Mouse (Mus musculus): ENCODE data around the gene U2af2. TPM values are rescaled to one million over a fixed set of nuclear protein-coding genes. Genes with fewer than 3 reads are reported as not detected.
A peak's percentile ranks its signal among the peaks of the same experiment; 100 is the strongest.
"Not testable (repeated sequence)": the region's sequence is repeated elsewhere in the genome, so short reads cannot be mapped to it uniquely, and the experiment has no call there.

U2af2 gene
- 10 to 100 TPM; 43.1 to 45.2 TPM for total RNA-seq (2021)
- long read RNA-seq, experiment 1, transcript U2af2-209 (12 exons, 2,088 nt): minor isoform, 6 of 29 reads
- long read RNA-seq, experiment 1, transcript U2af2-201 (12 exons, 2,183 nt): major isoform, 11 of 29 reads
- long read RNA-seq, experiment 1, partial matches to known transcripts: 2 of 29 reads
- long read RNA-seq, experiment 1, other reads (novel, unspliced or antisense): 10 of 29 reads
- long read RNA-seq, experiment 2, transcript U2af2-201 (12 exons, 2,183 nt): major isoform, 19 of 36 reads
- long read RNA-seq, experiment 2, partial matches to known transcripts: 11 of 36 reads
- long read RNA-seq, experiment 2, other reads (novel, unspliced or antisense): 2 of 36 reads

DNA sequence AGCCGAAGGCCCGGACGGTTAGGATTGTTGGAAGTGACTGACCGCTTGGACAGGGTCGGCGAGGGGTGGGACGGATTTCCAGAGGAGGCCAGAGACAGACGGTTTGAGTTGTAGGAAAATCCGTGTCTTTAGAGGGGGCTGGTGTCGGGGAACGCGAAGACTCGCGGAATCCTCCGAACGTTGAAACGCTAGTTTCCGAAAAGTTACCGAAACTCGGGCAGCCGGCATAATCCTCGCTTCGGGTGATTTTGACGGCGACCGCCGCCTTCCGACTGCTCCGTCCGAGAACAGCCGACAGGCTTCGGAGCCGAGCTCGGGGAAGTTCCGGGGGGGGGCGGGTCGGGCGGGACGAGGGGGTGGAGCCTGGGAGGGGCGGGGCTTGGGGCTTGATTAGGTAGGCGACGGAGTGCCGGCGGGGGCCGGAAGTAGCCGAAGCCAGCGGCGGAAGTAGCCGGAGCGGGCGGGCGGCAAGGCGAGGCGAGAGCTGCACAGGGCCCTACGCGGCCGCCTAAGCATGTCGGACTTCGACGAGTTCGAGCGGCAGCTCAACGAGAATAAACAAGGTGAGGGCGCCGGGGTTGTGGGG lies at the start of gene U2af2:
Gene U2af2 (plus strand): TSS at position 370 of the 586 bp plus-strand sequence.
- peak; percentile 94 for DNase-seq

DNA sequence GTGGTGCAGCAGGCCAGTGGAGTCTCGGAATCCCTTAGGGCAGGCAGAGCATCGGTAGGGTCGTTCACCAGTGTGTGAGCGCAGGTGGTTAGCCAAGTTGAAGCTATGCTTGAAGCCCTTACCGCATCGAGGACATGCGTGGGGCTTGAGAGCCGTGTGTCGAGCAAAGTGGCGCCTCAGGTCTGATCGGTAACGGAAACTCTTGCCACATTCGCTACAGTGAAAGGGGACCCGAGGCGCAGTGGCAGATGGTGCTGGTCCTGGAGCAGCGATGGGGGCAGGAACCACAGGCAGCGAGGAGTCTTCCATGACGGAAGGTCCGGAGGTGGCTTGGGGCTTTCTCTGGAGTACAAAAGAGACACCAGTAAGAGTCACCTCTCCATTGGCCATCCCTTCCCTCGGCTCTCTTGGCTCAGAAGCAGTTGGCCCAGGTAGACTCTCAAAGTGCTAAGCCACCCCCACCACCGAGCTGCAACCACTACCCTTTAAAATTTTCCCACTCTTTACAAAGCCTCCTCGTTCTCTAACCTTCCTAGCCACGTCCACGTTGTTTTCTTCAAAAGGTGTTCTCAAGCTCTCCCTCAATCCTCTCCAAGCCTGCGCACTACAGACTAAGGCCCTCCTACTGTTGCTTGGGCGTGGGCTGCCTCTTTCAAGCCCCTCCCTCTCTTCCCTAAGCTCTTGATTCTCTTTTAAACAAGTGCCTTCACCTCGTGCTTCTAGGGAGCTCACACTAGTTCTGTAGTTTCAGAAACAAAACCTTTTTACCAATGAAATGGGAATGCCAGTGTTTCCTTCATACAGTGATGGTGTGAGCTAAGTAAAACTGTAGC lies 49.0 kb upstream of the U2af2 start:
- no peak for DNase-seq

DNA sequence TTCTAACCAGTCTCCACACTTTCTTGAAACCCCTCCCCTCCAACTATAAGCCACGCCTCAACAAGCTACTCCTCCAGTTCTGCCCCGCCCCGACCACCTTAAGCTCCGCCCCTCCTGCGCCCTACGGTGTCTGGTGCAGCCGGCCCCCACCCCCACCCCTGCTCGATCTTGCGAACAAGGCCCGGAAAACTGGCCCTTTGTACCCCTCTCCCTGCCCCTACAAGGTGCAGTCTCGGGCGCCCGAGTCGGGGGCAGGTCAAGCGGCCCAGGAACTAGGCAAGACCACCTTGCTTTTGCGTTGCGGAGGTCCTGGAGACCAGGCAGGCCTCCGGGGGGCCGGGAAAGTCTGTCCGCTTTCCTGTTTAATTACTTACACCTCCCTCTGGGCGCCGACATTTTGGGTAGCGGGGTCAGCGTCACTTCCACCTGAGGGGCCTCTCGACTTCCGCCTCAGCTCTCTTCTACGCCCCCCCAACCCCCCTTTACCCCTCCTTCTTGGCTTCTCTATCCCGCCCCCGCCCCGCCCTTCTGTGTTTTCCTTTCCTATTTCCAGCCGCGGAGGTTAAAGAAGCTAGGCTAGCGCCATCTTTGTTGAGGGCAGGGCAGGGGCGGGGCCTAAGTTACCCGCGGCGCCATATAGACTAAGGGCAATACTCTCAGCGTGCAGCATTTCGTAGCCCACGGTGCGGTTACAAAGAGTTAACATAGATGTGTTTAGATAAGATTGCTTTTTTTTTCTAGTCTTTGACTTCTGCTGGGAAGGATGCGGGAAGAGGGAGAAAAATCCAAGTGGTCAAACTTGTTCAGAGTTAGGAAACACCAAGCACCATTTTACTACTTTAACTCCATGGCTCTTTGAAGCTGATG lies 47.5 kb upstream of the U2af2 start, which contains the start of the genes Zfp524 and Fiz1:
Gene Zfp524 (plus strand): TSS at position 165 of the 867 bp plus-strand sequence.
Gene Fiz1 (minus strand): TSS at position 447 of the 867 bp plus-strand sequence.
- peak; percentile 96 for DNase-seq

DNA sequence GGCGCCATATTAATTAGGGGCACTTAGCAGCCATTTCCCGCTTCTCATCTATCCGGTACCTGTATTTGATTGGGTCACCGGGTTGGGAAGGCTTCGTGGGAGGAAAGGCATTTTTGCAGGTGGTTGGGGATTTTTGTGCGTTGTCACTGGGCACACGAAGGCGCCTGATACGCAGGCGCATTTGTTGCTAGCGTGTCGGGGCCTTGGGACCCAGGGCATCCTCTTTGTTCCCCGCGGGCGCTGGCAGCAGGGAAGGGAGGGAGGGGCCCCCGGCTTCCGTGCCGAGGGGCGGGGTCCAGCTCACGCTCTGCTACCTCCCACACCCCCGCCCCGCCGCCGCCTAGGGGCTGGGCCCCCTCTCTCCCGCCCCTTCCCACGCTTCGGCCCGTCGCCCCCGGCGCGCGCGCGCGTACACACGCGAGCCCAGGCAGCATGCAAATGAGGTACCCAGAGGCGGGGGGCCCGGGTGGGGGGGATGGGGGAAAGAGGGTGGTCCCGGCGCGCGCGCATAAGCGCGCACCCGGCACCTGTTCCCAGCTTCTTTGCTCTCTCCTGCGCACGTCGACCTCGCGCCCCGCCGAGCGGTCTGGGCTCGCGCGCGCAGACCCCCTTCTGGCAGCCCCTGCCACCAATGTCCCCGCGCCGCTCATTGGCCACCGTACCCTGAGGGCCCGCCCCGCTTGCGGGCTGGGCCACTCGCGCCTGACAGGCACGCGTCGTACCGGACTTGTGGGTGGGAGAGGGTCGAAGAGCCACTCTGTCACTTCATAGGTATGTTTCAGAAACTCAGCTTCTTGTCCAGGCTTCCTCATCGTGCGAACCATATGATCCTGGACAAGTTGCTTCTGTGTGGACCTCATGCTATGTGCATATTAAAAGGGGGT lies 46.6 kb upstream of the U2af2 start, which contains the start of gene Gm44973:
Gene Gm44973 (plus strand): TSS at position 379 of the 884 bp plus-strand sequence.
- peak; percentile 97 for DNase-seq

DNA sequence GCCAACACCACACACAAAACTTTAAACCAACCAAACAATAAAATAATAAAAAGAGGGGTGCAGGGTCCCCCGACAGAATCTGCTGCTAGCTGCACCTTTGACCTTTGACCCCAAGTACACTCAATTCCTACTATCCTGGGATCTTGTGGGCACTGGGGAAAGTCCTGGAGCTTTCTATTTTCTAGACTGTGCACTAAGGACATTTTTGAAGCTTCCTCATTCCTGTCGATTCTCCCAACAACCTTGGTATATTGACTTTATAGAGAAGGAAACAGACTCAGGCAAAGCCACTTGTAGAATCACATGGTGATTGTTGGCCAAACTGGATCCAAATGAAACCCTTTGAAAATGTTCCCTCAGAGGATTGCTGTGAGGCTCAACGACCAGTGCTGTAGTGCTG lies 45.9 kb upstream of the U2af2 start:
- no peak for DNase-seq

DNA sequence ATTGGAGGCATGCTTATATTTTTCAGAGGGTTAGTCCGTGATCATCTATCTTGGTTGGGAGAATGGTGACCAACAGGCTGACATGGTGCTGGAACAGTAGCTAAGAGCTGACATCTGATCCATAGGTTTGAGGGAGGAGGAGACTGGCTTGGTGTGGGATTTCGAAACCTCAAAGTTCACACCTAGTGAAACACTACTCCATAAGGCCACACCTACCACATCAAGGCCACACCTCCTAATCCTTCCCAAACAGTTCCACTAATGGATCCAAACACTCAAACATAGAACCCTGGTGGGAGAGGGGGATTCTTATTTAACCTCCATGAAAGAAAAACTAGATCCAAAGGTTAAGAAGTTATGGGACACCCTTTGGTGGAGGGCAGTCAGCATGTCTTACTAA lies 45.0 kb upstream of the U2af2 start:
- DNase-seq: no peak

DNA sequence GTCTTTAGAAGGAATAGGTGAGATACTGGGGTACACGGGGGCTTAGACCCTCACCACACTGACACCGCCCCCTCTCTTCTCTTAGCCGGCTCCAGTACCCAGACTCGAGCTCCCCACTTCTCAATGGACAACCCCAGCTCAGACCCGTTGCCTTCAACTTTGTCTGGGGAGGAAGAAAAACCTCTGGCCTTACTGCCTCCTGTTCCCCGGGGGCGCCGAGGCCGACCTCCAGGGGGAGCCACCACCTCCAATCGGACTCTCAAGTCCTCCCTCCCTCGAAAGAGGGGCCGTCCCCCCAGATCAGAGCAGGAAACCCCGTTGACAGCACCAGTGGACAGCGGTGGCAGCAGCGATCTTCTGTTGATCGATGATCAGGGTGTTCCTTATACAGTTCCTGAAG lies 44.6 kb upstream of the U2af2 start:
- DNase-seq: no peak

DNA sequence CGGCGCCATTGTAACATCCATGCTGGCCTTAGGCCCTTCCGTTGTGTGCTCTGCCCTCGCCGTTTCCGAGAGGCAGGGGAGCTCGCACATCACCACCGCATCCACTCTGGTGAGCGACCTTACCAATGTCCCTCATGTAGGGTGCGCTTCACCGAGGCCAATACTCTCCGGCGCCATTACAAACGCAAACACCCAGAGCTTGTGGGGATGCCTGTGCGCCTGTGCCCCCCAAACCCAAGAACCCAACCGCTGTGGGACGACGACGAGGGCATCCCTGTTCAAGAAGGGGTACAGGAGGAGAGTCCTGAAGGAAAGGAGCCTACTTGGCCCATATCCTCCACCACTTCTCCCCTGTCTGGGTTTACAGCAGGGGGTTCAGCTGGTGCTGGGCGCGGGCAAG lies 44.0 kb upstream of the U2af2 start:
- DNase-seq: no peak

DNA sequence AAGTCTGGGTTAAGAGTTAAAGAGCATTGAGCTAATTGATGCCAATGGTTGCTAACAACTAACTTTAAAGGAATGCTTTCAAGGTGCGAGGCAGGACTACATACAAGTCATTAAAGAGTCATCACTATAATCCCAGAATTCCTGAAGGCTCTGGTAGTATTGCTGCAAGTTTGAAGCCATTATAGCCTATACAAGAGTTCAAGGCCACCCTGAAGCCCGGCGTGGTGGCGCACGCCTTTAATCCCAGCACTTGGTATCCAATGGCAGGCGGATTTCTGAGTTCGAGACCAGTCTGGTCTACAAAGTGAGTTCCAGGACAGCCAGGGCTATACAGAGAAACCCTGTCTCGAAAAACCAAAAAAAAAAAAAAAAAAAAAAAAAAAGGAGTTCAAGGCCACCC lies 42.4 kb upstream of the U2af2 start:
- DNase-seq: not testable (repeated sequence)

DNA sequence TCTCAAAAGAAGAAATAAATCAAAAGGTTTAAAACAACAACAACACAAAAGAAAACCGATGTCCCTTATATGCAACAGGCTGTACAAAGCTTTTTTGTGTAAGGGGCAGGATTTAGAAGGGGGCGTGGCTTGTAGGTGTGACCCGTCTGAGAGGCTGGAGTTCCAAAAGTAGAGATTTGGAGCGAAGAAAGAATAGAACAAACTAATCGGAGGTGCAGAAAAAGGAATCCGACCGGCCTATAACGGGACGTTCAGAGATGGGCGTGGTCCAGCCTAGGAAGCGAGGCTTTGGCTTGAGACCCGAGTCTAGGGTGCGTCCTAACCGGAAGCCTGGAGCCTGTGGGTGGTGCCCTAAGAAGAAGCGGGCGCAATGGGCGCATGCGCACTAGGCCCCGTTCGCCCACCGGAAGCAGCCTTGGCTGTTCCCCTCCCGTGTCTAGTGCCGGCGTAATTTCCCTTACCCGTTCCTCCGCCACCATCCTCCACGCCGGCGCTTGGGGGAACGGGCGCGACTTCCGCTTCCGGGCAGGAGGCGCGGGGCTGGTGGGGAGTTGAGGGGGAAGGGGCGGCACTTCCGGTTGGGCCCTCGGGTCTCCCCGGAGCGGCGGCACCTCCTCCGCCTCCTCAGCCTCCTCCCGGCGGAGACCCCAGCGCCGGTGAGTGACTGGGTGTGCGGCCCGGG lies 41.8 kb upstream of the U2af2 start, which contains the start of the genes Zfp865 and Ccdc106:
Gene Zfp865 (plus strand): TSS at position 377 of the 682 bp plus-strand sequence.
Gene Ccdc106 (plus strand): TSS at position 554 of the 682 bp plus-strand sequence.
- DNase-seq: peak; percentile 99

DNA sequence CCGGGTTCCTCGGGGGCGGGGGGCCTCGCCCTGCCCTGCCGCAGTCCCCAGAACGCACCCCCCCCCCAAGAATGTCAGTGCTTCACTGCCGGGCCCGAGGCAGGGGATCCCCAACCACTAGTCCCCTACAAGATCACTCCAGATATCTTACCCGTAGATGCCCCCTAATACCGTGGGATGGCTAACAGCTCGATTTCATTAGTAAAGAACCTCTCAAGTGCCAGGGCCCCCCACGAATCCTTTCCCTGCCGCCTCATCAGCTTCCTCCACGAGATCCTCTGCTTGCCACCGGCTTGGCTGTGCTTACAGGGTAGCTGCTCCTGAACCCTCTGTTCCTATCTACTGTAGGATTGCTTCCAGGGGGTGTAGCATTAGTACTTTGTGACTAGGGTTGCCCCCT lies 41.3 kb upstream of the U2af2 start:
- DNase-seq: no peak

DNA sequence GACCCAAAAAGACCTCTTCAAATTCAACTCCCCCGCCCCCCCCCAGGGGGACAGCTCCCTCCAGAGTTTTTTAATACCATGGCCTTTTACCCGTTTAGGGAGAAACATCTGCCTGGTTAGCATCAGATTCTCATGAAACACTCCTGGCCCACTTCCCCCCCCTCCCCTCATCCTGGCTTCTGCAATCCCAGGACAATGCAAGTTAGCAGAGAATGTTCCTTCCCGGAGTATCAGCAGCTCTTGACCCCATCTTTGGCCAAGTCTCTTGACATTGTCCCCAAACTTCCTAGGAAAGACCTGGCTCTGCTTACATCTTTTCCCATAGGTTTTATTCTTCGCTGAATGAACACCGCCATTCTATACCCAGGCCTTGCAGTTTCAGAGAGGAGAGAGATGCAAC lies 40.7 kb upstream of the U2af2 start:
- DNase-seq: no peak

DNA sequence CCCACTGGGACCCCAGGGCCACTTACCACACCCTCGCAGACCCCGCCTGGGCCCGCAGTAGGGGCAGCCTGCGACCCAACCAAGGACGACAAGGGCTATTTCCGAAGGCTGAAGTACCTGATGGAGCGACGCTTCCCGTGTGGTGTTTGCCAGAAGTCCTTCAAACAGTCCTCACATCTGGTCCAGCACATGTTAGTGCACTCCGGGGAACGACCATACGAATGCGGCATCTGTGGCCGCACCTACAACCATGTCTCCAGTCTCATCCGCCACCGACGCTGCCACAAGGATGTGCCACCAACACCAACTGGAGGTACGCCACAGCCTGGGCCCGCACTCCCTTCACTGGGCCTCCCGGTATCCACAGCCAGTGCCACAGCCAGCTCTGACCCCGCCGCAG lies 32.4 kb upstream of the U2af2 start:
- no peak for DNase-seq

DNA sequence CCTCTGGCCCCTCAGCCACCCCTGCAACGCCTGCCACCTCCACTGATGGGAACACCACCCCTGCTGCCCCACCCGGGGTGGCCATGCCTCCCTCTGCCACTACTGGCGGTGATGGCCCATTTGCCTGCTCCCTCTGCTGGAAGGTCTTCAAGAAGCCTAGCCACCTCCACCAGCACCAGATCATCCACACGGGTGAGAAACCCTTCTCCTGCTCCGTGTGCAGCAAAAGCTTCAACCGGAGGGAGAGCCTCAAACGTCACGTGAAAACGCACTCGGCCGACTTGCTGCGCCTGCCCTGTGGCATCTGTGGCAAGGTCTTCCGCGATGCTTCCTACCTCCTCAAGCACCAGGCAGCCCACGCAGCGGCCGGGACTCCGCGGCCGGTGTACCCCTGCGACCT lies 32.0 kb upstream of the U2af2 start:
- DNase-seq: no peak

DNA sequence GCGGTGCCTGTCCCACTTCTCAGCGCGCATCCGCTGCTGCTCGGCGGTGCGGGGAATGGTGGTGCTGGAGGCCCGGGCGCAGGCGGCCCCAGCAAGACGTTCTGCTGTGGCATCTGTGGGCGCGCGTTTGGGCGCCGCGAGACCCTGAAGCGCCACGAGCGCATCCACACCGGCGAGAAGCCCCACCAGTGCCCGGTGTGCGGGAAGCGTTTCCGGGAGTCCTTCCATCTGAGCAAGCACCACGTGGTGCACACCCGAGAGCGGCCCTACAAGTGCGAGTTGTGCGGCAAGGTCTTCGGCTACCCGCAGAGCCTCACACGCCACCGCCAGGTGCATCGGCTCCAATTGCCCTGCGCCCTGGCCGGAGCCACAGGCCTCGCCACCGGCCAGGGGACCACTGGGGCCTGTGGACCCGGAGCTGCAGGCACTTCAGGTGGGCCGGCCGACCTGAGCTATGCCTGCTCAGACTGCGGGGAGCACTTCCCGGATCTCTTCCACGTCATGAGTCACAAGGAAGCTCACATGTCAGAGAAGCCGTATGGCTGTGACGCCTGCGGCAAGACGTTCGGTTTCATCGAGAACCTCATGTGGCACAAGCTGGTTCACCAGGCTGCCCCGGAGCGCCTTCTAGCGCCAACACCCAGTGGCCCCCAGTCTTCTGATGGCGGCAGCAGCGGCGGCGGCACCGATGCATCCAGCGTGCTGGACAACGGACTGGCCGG lies 31.2 kb upstream of the U2af2 start:
- DNase-seq: no peak

DNA sequence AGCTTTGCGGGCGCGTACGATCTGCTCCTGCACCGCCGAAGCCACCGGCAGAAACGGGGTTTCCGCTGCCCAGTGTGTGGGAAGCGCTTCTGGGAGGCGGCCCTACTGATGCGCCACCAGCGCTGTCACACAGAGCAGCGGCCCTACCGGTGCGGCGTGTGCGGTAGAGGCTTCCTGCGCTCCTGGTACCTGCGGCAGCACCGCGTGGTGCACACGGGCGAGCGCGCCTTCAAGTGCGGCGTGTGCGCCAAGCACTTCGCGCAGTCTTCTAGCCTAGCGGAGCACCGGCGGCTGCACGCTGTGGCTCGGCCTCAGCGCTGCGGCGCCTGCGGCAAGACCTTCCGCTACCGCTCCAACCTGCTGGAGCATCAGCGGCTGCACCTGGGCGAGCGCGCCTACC lies 30.4 kb upstream of the U2af2 start:
- DNase-seq: no peak

DNA sequence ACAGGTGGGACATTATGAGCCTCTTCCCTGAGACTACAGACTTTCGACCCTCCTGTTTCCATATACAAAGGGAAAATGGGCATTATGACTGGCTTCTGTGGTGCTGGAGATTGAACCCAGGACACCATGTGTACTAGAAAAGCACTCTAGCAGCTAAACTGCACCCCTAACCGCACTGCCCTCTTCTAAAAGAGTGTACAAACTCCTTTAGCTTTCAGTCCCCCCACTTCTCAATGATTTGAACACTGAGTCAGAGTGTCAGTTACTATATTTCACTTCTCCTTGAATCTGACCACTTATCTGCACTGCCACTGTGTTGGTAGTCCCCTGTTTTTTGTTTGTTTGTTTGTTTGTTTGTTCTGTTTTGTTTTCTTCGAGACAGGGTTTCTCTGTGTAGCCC lies 28.1 kb upstream of the U2af2 start, which contains the start of gene 4632433K11Rik:
Gene 4632433K11Rik (plus strand): TSS at position 301 of the 400 bp plus-strand sequence.
- DNase-seq: no peak

DNA sequence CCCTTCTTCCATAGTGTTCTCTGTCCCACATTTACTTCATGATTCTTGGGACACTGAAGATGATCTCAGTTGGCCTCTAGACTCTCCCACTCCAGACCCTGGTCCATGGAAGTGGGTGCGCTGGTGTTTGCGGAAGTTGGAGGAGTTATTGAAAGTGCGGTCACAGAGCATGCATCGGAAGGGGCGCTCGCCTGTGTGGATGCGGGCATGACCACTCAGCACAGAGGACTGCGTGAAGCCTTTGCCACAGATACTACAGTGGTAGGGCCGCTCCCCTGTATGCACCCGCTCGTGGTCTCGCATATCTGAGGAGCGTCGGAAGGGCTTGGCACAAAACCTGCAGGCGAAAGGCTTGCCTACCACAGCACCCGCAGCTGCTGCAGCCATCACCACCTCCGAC lies 26.3 kb upstream of the U2af2 start:
- DNase-seq: no peak

DNA sequence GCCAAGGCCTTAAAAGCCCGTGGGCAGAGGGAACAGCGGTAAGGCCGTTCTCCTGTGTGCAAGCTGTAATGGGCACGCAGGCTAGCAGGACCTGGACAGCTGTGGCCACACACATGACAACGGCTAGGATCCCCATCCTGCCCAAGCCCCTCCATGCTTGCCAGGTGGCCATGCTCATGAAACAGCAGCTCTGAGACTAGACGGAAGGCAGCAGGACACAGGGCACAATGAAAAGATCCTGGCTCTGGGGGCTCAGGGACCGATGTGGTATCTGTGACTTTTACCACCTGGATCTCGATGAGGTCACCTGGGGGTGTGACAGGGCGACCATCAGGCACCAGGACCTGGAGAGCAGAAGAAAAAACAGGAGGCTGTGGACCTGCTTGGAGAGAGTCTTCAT lies 25.8 kb upstream of the U2af2 start:
- no peak for DNase-seq
